Mouse (Mus musculus) midbrain, embryonic 12.5 days (tissue): Measurements from ENCODE around the gene Galnt15. TPM values are rescaled to one million over a fixed set of nuclear protein-coding genes. Genes with fewer than 3 reads are reported as not detected.

Source experiments
- ATAC-seq: fragments of 200-750 bp; cut with Nextera tagmentation; 2 replicates; pipeline ENCODE4 v1.8.0; 2017; ENCODE audit warnings: low read depth, moderate TSS enrichment, moderate library complexity; ENCODE audit not compliant: low FRiP score
- H3K27ac ChIP-seq: fragments of 300-500 bp; sonication (generic); replicated peaks from 2 replicates; pipeline ENCODE4 v1.5.1; 2016; ENCODE audit warnings: mild to moderate bottlenecking
- H3K27me3 ChIP-seq: fragments of 300-500 bp; sonication (generic); 2 replicates; pipeline ENCODE4 v1.6.1; 2016; ENCODE audit warnings: mild to moderate bottlenecking
- H3K36me3 ChIP-seq: fragments of 300-500 bp; sonication (generic); 2 replicates; pipeline ENCODE4 v1.6.1; 2016
- H3K4me1 ChIP-seq: fragments of 300-500 bp; sonication (generic); 2 replicates; pipeline ENCODE4 v1.6.1; 2016
- H3K4me2 ChIP-seq: fragments of 300-500 bp; sonication (generic); replicated peaks from 2 replicates; pipeline ENCODE4 v1.6.1; 2016; ENCODE audit warnings: mild to moderate bottlenecking, moderate library complexity
- H3K4me3 ChIP-seq: fragments of 300-500 bp; sonication (generic); 2 replicates; pipeline ENCODE4 v1.5.1; 2016; ENCODE audit warnings: mild to moderate bottlenecking
- H3K9ac ChIP-seq: fragments of 300-500 bp; sonication (generic); replicated peaks from 2 replicates; pipeline ENCODE4 v1.6.1; 2016; ENCODE audit warnings: mild to moderate bottlenecking, moderate library complexity
- H3K9me3 ChIP-seq: fragments of 300-500 bp; sonication (generic); 2 replicates; pipeline ENCODE4 v1.6.1; 2016; ENCODE audit warnings: mild to moderate bottlenecking
- WGBS: fragments of 180-500 bp; shearing (Covaris S2); methylation state at CpG from one replicate; pipeline ENCODE4 v1.1.7; 2016; 5-methylcytosine and 5-hydroxymethylcytosine counted together
- polyA plus RNA-seq: library from polyadenylated mRNA; unstranded; fragments of >200 nt; fragmentation: Nextera tagmentation; extraction: Ambion mirVana; gene quantifications from 2 replicates; pipeline ENCODE4 v1.2.1, GENCODE M21; 2016

The Galnt15 gene
- polyA plus RNA-seq, 1 experiment from 2014 or later = 0.09 TPM

DNA sequence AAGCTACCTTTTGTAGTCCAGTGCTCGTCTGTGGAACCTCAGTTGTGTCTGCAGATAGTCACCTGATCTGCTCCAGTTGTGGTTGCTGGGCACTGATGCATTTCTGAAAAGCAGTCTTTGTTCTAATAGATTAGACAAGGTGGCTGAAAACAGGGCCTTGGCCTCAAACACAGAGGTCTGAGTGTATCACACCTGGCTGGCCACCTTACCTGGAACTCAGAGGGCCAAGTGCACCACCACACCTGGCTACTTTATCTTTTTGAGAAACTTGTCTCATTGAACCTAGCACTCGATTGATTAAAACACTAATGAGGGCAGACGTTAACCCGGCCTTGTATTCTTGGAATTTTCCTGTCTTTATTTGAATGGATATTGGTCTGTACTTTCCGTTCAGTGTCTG is 66.9 kb downstream of the Galnt15 start:
- H3K9me3 ChIP-seq = no peaks in the 10 kb centered on the region
- WGBS = 92% methylated on average over 5 of the region's 5 CpGs
- H3K36me3 ChIP-seq = peaks cover 85% of the 10 kb centered on the region
- H3K27ac ChIP-seq = no peak overlapping the region
- H3K4me3 ChIP-seq = no peak overlapping the region
- H3K4me2 ChIP-seq = no peak overlapping the region
- no peak overlapping the region for H3K9ac ChIP-seq
- ATAC-seq = no peak
- no peaks in the 10 kb centered on the region for H3K27me3 ChIP-seq
- H3K4me1 ChIP-seq = no peaks in the 10 kb centered on the region

DNA sequence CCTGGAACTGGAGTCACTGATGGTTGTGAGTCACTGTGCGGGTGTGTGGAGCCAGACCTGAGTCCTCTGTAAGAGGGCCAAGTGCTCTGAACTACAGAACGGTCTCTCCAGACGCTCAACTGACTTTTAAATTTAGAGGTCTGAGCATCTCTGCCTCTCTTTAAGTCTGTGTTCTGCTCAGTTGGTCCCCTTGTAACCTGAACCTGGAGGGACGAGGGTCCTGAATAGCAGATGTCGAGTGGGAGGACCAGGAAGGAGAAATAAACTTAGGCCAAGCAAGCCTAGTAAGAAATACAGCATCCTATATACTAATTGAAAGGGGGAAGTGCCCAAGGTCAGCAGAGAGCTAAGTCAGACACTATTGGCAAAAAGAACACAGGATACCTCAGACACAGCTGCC is 68.0 kb downstream of the Galnt15 start:
- 93% methylated on average over 5 of the region's 5 CpGs for WGBS

DNA sequence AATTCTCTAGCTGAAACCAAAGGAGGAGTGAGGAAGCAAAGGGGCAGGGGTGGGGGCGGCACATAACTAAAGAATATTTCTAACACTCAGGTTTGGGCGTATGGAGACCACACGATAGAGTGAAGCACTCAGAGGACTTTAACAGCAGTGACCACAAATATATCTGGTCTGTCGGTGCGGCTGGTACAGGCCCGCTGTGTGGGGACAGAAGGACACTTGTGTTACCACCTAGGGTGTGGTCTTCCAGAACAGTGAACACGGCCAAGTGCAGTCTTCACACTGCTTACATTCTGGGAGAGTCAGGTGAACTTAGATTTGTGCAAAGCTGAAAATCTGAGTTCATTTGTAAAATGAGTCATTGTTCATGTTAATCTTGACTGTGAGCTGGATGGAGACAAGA is 68.9 kb downstream of the Galnt15 start:
- WGBS = 96% methylated on average over 7 of the region's 7 CpGs

More for the DNA sequence above, 68.0 kb downstream of the Galnt15 start:
- Histone ChIP-seq H3K4me2 (no peak overlapping the region), H3K4me1 (no peaks in the 10 kb centered on the region), H3K9me3 (no peaks in the 10 kb centered on the region), H3K4me3 (no peak overlapping the region), H3K36me3 (peaks cover 86% of the 10 kb centered on the region), H3K27me3 (no peaks in the 10 kb centered on the region), H3K27ac (no peak overlapping the region), H3K9ac (no peak overlapping the region)
- no peak for ATAC-seq

DNA sequence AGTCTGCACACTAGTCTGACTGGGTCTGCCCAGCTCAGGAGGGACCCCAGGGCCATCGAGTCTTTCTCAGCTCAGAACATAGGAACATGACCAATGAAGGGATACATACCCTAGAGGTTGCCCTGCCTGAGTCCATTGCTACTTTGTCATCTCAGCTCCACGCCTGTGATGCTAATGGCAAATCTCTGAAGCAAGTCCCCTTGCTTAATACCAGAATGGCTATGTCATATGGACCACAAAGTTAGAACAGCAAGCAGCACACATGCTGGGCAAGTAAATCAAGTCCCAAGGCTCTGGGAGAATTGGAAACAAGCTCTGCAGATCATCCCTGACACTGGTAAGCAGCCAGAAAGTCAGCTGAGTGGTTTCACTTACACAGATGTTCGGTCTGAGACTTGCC is 70.2 kb downstream of the Galnt15 start:
- no peak for ATAC-seq
- 87% methylated on average over 3 of the region's 3 CpGs for WGBS
- no peaks in the 10 kb centered on the region for H3K9me3 ChIP-seq
- H3K27me3 ChIP-seq = no peaks in the 10 kb centered on the region
- H3K4me1 ChIP-seq = no peaks in the 10 kb centered on the region
- no peak overlapping the region for H3K9ac ChIP-seq
- no peak overlapping the region for H3K27ac ChIP-seq
- peaks cover 78% of the 10 kb centered on the region for H3K36me3 ChIP-seq
- H3K4me3 ChIP-seq = no peak overlapping the region
- no peak overlapping the region for H3K4me2 ChIP-seq

More for the DNA sequence above, 68.9 kb downstream of the Galnt15 start:
- Histone ChIP-seq H3K4me3 (no peak overlapping the region), H3K36me3 (peaks cover 82% of the 10 kb centered on the region), H3K27ac (no peak overlapping the region), H3K9me3 (no peaks in the 10 kb centered on the region), H3K4me1 (no peaks in the 10 kb centered on the region), H3K27me3 (no peaks in the 10 kb centered on the region), H3K9ac (no peak overlapping the region), H3K4me2 (no peak overlapping the region)
- ATAC-seq = no peak

DNA sequence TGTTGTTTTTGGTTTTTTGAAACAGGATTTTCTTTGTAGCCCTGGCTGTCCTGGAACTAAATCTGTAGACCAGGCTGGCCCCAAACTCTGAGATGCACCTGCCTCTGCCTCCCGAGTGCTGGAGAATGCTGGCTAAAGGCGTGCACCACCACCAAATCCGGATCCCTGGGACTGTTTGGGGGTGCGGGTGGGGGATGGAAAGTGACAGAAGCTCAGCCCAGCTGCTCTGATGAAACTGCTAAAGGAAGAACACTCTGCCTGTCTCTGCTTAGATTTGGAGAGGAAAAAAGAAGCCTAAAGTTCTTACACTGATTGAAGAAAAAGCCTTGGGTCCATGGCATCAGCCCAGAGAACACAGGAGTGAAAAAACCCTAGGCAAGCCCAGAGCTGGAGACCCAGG is 74.8 kb downstream of the Galnt15 start:
- H3K4me2 ChIP-seq = no peak overlapping the region

DNA sequence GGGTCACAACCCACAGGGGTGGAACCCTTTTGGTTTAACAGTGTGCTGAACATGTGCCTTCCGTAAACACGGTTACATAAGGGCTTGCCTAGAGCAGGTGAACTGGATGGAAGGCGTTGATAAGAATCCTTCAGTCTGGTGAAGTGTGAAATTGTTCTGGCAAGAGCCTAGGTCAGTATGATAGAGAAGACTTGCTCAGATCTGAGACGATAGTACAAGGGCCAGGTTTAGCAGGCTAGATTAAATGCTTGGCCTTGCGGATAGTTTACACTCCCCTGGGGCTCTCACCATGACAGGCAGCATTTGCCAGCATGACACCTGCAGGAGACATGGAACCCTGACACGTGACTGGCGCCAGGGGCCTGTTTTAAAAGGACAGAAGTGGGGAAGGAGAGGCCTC is 76.9 kb downstream of the Galnt15 start:
- WGBS = 61% methylated on average over 7 of the region's 7 CpGs

More for the DNA sequence above, 74.8 kb downstream of the Galnt15 start:
- Histone ChIP-seq H3K9me3 (no peaks in the 10 kb centered on the region), H3K4me3 (no peak overlapping the region), H3K4me1 (no peaks in the 10 kb centered on the region), H3K27ac (no peak overlapping the region), H3K27me3 (no peaks in the 10 kb centered on the region), H3K36me3 (peaks cover 38% of the 10 kb centered on the region), H3K9ac (no peak overlapping the region)
- ATAC-seq = no peak
- WGBS = 82% methylated on average over 4 of the region's 4 CpGs

DNA sequence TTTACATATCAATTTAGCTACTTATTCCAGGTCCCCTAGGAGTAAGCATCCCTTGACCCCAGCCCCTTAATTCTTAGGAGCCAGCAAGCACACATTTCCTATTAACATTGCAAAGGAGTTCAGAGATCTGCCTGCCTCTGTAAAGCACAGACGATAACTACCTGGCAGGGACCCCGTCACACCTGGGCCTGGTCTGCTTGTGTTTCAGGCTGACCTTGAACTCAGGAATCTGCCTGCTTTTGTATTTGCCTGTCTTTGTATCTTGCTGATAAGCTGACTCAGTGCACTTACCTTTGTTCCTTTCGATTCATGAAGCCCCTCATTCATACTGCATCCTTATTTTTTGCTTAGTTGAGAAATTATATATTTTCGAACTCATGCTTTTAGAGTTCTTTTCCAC is 78.1 kb downstream of the Galnt15 start:
- no peaks in the 10 kb centered on the region for H3K4me1 ChIP-seq
- no peak overlapping the region for H3K9ac ChIP-seq
- H3K4me3 ChIP-seq = no peak overlapping the region
- H3K27me3 ChIP-seq = no peaks in the 10 kb centered on the region
- H3K4me2 ChIP-seq = no peak overlapping the region
- no peak overlapping the region for H3K27ac ChIP-seq
- peaks cover 11% of the 10 kb centered on the region; the same call in 1 of the 2 replicates for H3K36me3 ChIP-seq
- H3K9me3 ChIP-seq = no peaks in the 10 kb centered on the region
- 88% methylated on average over 4 of the region's 4 CpGs for WGBS
- no peak for ATAC-seq

More for the DNA sequence above, 76.9 kb downstream of the Galnt15 start:
- no peaks in the 10 kb centered on the region for H3K9me3 ChIP-seq
- H3K36me3 ChIP-seq = peaks cover 16% of the 10 kb centered on the region
- no peak overlapping the region for H3K4me3 ChIP-seq
- H3K27me3 ChIP-seq = no peaks in the 10 kb centered on the region
- H3K27ac ChIP-seq = no peak overlapping the region
- ATAC-seq = no peak
- H3K4me2 ChIP-seq = no peak overlapping the region
- H3K4me1 ChIP-seq = no peaks in the 10 kb centered on the region
- H3K9ac ChIP-seq = no peak overlapping the region

Other genes with a start within 250 kb of the Galnt15 start
- 13.5 and 13.9 TPM in 2 replicates for gene Ankrd28, start 198.3 kb upstream of the Galnt15 start, polyA plus RNA-seq
- 21.5 and 23.0 TPM in 2 replicates for gene Oxnad1, start 56.4 kb downstream of the Galnt15 start, polyA plus RNA-seq
- gene Dph3, start 56.7 kb downstream of the Galnt15 start, polyA plus RNA-seq = 76.9 and 79.5 TPM in 2 replicates
- gene Msmb, start 113.0 kb downstream of the Galnt15 start, polyA plus RNA-seq = not detected in 2 replicates
- gene Ncoa4, start 130.9 kb downstream of the Galnt15 start, polyA plus RNA-seq = 91.4 and 92.7 TPM in 2 replicates
- 211 and 222 TPM in 2 replicates for gene Timm23, start 172.9 kb downstream of the Galnt15 start, polyA plus RNA-seq
- 61.5 and 66.7 TPM in 2 replicates for gene Parg, start 173.0 kb downstream of the Galnt15 start, polyA plus RNA-seq